Mouse (Mus musculus) forebrain, embryonic 13.5 days (tissue): ENCODE data around the gene Ahdc1. TPM values are rescaled to one million over a fixed set of nuclear protein-coding genes. Genes with fewer than 3 reads are reported as not detected.

ENCODE experiments used
- ATAC-seq: fragments of 200-750 bp; cut with Nextera tagmentation; 2 replicates; pipeline ENCODE4 v1.8.0; 2017
- H3K27ac ChIP-seq: fragments of 300-500 bp; sonication (generic); 2 replicates; pipeline ENCODE4 v1.5.1; 2015; ENCODE audit warnings: inconsistent platforms, mild to moderate bottlenecking, moderate library complexity
- H3K27me3 ChIP-seq: fragments of 300-500 bp; sonication (generic); 2 replicates; pipeline ENCODE4 v1.6.1; 2015; ENCODE audit warnings: mild to moderate bottlenecking, inconsistent platforms
- H3K36me3 ChIP-seq: fragments of 300-500 bp; sonication (generic); 2 replicates; pipeline ENCODE4 v1.6.1; 2015; ENCODE audit warnings: mild to moderate bottlenecking, inconsistent platforms; ENCODE audit not compliant: poor library complexity, severe bottlenecking
- H3K4me1 ChIP-seq: fragments of 300-500 bp; sonication (generic); 2 replicates; pipeline ENCODE4 v1.6.1; 2015; ENCODE audit warnings: inconsistent platforms
- H3K4me2 ChIP-seq: fragments of 300-500 bp; sonication (generic); 2 replicates; pipeline ENCODE4 v1.6.1; 2015; ENCODE audit warnings: inconsistent platforms, mild to moderate bottlenecking, moderate library complexity
- H3K4me3 ChIP-seq: fragments of 300-500 bp; sonication (generic); 2 replicates; pipeline ENCODE4 v1.5.1; 2015; ENCODE audit warnings: mild to moderate bottlenecking, inconsistent platforms
- H3K9ac ChIP-seq: fragments of 300-500 bp; sonication (generic); 2 replicates; pipeline ENCODE4 v1.6.1; 2015; ENCODE audit warnings: mild to moderate bottlenecking, inconsistent platforms
- H3K9me3 ChIP-seq: fragments of 300-500 bp; sonication (generic); replicated peaks from 2 replicates; pipeline ENCODE4 v1.6.1; 2016; ENCODE audit warnings: inconsistent platforms
- WGBS: fragments of 180-500 bp; shearing (Covaris S2); methylation state at CpG from one replicate; pipeline ENCODE4 v1.1.7; 2015; 5-methylcytosine and 5-hydroxymethylcytosine counted together
- polyA plus RNA-seq: library from polyadenylated mRNA; unstranded; fragments of >200 nt; fragmentation: Nextera tagmentation; extraction: Ambion mirVana; gene quantifications from 2 replicates; pipeline ENCODE4 v1.2.1, GENCODE M21; 2015

Ahdc1 gene
- polyA plus RNA-seq, 1 experiment from 2014 or later: 7.3 TPM

- no peak for ATAC-seq
- no peaks in the 10 kb centered on the region for H3K36me3 ChIP-seq
These were observed 108.5 kb downstream of the Ahdc1 start for GRCm38 (mm10) chr4:133119579-133119978.

GRCm38 (mm10) chr4:133120833-133121321, 109.8 kb downstream of the Ahdc1 start:
- Histone ChIP-seq H3K4me3 (no peak overlapping the region), H3K27ac (no peak overlapping the region), H3K27me3 (no peaks in the 10 kb centered on the region), H3K9me3 (0 out of 2 replicates have a peak, but pooled peaks cover 3% of the 10 kb centered on the region), H3K4me2 (no peak overlapping the region), H3K4me1 (peaks cover 21% of the 10 kb centered on the region), H3K36me3 (no peaks in the 10 kb centered on the region), H3K9ac (peak overlapping the region; percentile 46)
- no peak for ATAC-seq
- under 1% methylated on average over 10 of the region's 11 CpGs for WGBS

More at GRCm38 (mm10) chr4:133119579-133119978, 108.5 kb downstream of the Ahdc1 start:
- H3K4me2 ChIP-seq: no peak overlapping the region
- H3K9ac ChIP-seq: no peak overlapping the region
- no peaks in the 10 kb centered on the region for H3K27me3 ChIP-seq
- peaks cover 21% of the 10 kb centered on the region for H3K4me1 ChIP-seq
- H3K27ac ChIP-seq: no peak overlapping the region
- 88% methylated on average over 6 of the region's 6 CpGs for WGBS
- H3K4me3 ChIP-seq: no peak overlapping the region
- H3K9me3 ChIP-seq: 0 out of 2 replicates have a peak, but pooled peaks cover 3% of the 10 kb centered on the region

- Histone ChIP-seq H3K27me3 (no peaks in the 10 kb centered on the region), H3K4me3 (no peak overlapping the region), H3K27ac (no peak overlapping the region), H3K9ac (no peak overlapping the region), H3K4me1 (peaks cover 21% of the 10 kb centered on the region), H3K4me2 (no peak overlapping the region), H3K9me3 (0 out of 2 replicates have a peak, but pooled peaks cover 3% of the 10 kb centered on the region), H3K36me3 (no peaks in the 10 kb centered on the region)
- WGBS: 55% methylated on average over 1 of the region's 1 CpGs
- ATAC-seq: no peak
These were observed 110.4 kb downstream of the Ahdc1 start for GRCm38 (mm10) chr4:133121416-133121815.

GRCm38 (mm10) chr4:133121974-133122637, 111.0 kb downstream of the Ahdc1 start:
- Histone ChIP-seq H3K4me3 (no peak overlapping the region), H3K36me3 (no peaks in the 10 kb centered on the region), H3K27me3 (no peaks in the 10 kb centered on the region), H3K9me3 (0 out of 2 replicates have a peak, but pooled peaks cover 3% of the 10 kb centered on the region), H3K9ac (no peak overlapping the region), H3K4me2 (no peak overlapping the region), H3K27ac (no peak overlapping the region), H3K4me1 (peaks cover 16% of the 10 kb centered on the region)
- WGBS: 50% methylated on average over 5 of the region's 5 CpGs
- ATAC-seq: no peak

GRCm38 (mm10) chr4:133127079-133127478, 116.0 kb downstream of the Ahdc1 start:
- Histone ChIP-seq H3K4me3 (no peak overlapping the region), H3K27me3 (no peaks in the 10 kb centered on the region), H3K27ac (no peak overlapping the region), H3K4me2 (no peak overlapping the region), H3K4me1 (peaks cover 22% of the 10 kb centered on the region), H3K36me3 (no peaks in the 10 kb centered on the region), H3K9me3 (0 out of 2 replicates have a peak, but pooled peaks cover 3% of the 10 kb centered on the region), H3K9ac (no peak overlapping the region)
- 85% methylated on average over 3 of the region's 3 CpGs for WGBS
- no peak for ATAC-seq

Other genes with a start within 250 kb of the Ahdc1 start
- gene Rpa2, start 242.9 kb upstream of the Ahdc1 start, polyA plus RNA-seq: 114 and 123 TPM in 2 replicates
- gene Themis2, start 214.9 kb upstream of the Ahdc1 start, polyA plus RNA-seq: 0.20 and 0.26 TPM in 2 replicates
- 62.5 and 70.5 TPM in 2 replicates for gene Ppp1r8, start 168.1 kb upstream of the Ahdc1 start, polyA plus RNA-seq
- gene Stx12, start 126.8 kb upstream of the Ahdc1 start, polyA plus RNA-seq: 116 and 119 TPM in 2 replicates
- gene Fam76a, start 88.7 kb upstream of the Ahdc1 start, polyA plus RNA-seq: 35.2 and 43.5 TPM in 2 replicates
- gene Fgr, start 37.2 kb upstream of the Ahdc1 start, polyA plus RNA-seq: not detected in 2 replicates
- gene Wasf2, start 119.2 kb downstream of the Ahdc1 start, polyA plus RNA-seq: 36.7 and 42.9 TPM in 2 replicates
- gene Cd164l2, start 200.9 kb downstream of the Ahdc1 start, polyA plus RNA-seq: 0.17 and 0.30 TPM in 2 replicates
- gene Gpr3, start 201.3 kb downstream of the Ahdc1 start, polyA plus RNA-seq: 0.33 and 0.57 TPM in 2 replicates
- 0.92 and 1.0 TPM in 2 replicates for gene Map3k6, start 229.6 kb downstream of the Ahdc1 start, polyA plus RNA-seq